ENCODE assay signal across 16 mouse cellular contexts in the genomic region with DNA sequence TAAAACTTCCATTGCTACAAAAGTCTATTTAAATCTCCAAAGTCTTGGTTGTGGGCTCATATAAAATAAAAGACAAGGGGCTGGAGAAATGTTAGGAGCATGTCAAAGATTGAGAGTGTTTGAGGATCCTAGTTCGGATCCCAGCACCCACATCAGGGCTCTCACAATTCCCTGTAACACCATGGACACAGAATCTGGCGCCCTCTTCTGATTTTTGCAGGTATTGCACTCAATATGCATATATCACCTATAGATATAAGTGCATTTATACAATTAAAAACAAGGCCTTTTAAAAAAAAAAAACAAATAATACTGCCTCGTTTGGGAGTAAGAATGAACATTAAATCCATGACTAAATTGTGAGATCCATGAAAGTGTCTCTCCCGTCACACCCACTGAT. TPM values are rescaled to one million over a fixed set of nuclear protein-coding genes. Genes with fewer than 3 reads are reported as not detected.
DNase-seq lines count a peak whose midpoint lies in the region; ATAC-seq and TF ChIP-seq lines count a peak whose summit lies in the region.
"Had no signal": no experiment of that assay in that cellular context is flagged by ENCODE, and none has a peak within 500 bp of the region (broad histone marks: within the 10 kb centered on the region; RNA-seq: fewer than 3 reads in every experiment).

No protein-coding gene starts in this region.

- 43% methylated on average over 4 of the region's 4 CpGs for WGBS in liver, embryonic 14.5 days (ENCODE audit: insufficient replicate concordance)
- 50% methylated on average over 4 of the region's 4 CpGs for WGBS in liver, embryonic 12.5 days (ENCODE audit: insufficient replicate concordance)

- H3K4me2 ChIP-seq in liver, embryonic 14.5 days (ENCODE audit: low read depth): no peak overlapping the region
- no peak overlapping the region for H3K4me2 ChIP-seq in liver, embryonic 12.5 days
- H3K4me2 ChIP-seq: forebrain, embryonic 13.5 days; limb, embryonic 12.5 days; midbrain, embryonic 11.5 days; stomach, embryonic 15.5 days had no signal

- DNase-seq in gastrocnemius, adult 2 months: no peak
- no peak for DNase-seq in gastrocnemius, postnatal 25 days
- no peak for DNase-seq in liver, embryonic 14.5 days (ENCODE audit: low read depth in 3 of 3, low spot score in 3 of 3)
- DNase-seq in B cell, adult 2 months: peak; percentile 38 to 48
- DNase-seq in induced T-regulatory cell, adult 2 months (ENCODE audit: low read depth): peak; percentile 64
- DNase-seq: cerebellum, adult 9-11 months; heart, postnatal 4 days; retina, postnatal 1 day had no signal

- H3K27ac ChIP-seq in gastrocnemius, adult 2 months: no peak overlapping the region
- H3K27ac ChIP-seq in liver, embryonic 14.5 days: no peak overlapping the region
- H3K27ac ChIP-seq in liver, embryonic 12.5 days: no peak overlapping the region
- H3K27ac ChIP-seq: forebrain, embryonic 13.5 days; limb, embryonic 12.5 days; macrophage; stomach, embryonic 15.5 days had no signal

- no peaks in the 10 kb centered on the region for H3K36me3 ChIP-seq in liver, embryonic 14.5 days (replicated peaks; ENCODE audit: control insufficient read depth, insufficient read depth, low read depth)
- no peaks in the 10 kb centered on the region for H3K36me3 ChIP-seq in liver, embryonic 12.5 days
- H3K36me3 ChIP-seq: limb, embryonic 12.5 days; stomach, embryonic 15.5 days had no signal

- no peak overlapping the region for H3K4me3 ChIP-seq in gastrocnemius, adult 2 months
- H3K4me3 ChIP-seq in liver, embryonic 14.5 days (ENCODE audit: insufficient read depth in 1 of 2, low read depth in 2 of 2, low read length in 2 of 2): no peak overlapping the region
- H3K4me3 ChIP-seq in liver, embryonic 12.5 days: no peak overlapping the region
- H3K4me3 ChIP-seq: forebrain, embryonic 13.5 days; limb, embryonic 12.5 days; myocyte; stomach, embryonic 15.5 days had no signal

- TF ChIP-seq EP300 in liver, embryonic 14.5 days (IDR thresholded peaks at IDR 0.05; ENCODE audit: low read depth): no peak

- peak; percentile 45 for TF ChIP-seq CTCF in gastrocnemius, adult 2 months (IDR thresholded peaks at IDR 0.05)
- peak; percentile 23; the same call in 1 of the 2 replicates for TF ChIP-seq CTCF in liver, embryonic 14.5 days (IDR thresholded peaks at IDR 0.05; ENCODE audit: low read depth)

- no peaks in the 10 kb centered on the region for H3K27me3 ChIP-seq in liver, embryonic 14.5 days (ENCODE audit: control insufficient read depth, insufficient read depth, low read length)
- peaks cover 5% of the 10 kb centered on the region; the same call in 1 of the 2 replicates for H3K27me3 ChIP-seq in liver, embryonic 12.5 days (replicated peaks)
- H3K27me3 ChIP-seq: limb, embryonic 12.5 days; stomach, embryonic 15.5 days had no signal

- H3K9me3 ChIP-seq in liver, embryonic 14.5 days (ENCODE audit: control insufficient read depth, low read length): no peaks in the 10 kb centered on the region
- no peaks in the 10 kb centered on the region for H3K9me3 ChIP-seq in liver, embryonic 12.5 days (replicated peaks)
- H3K9me3 ChIP-seq: forebrain, embryonic 13.5 days; limb, embryonic 12.5 days; stomach, embryonic 15.5 days had no signal

- H3K4me1 ChIP-seq in liver, embryonic 14.5 days (replicated peaks; ENCODE audit: control insufficient read depth in 2 of 2, insufficient read depth in 2 of 2, low read length in 1 of 2): no peaks in the 10 kb centered on the region
- H3K4me1 ChIP-seq in liver, embryonic 12.5 days: no peaks in the 10 kb centered on the region
- H3K4me1 ChIP-seq: forebrain, embryonic 13.5 days; limb, embryonic 12.5 days; stomach, embryonic 15.5 days had no signal

- H3K9ac ChIP-seq in liver, embryonic 14.5 days (replicated peaks): no peak overlapping the region
- H3K9ac ChIP-seq in liver, embryonic 12.5 days: no peak overlapping the region
- H3K9ac ChIP-seq: forebrain, embryonic 13.5 days; limb, embryonic 12.5 days; stomach, embryonic 15.5 days had no signal

- no peak for ATAC-seq in liver, embryonic 14.5 days (ENCODE audit: insufficient read depth)
- ATAC-seq in liver, embryonic 12.5 days: no peak
- no peak for ATAC-seq in inflammation-experienced regulatory T-cells, adult 6 months
- ATAC-seq: forebrain, embryonic 13.5 days had no signal

- intact Hi-C loops in gastrocnemius, adult 2 months (cut with DNase I): loop anchor here (5.0 kb wide), 1 partner anchor 1336 kb away; no protein-coding TSS in a partner anchor

RNA-seq across cellular contexts. Expression of a gene that starts 49.7 kb away (rescaled TPM):
- 10 to 100 TPM; 48.6 to 50.9 TPM for total RNA-seq in gastrocnemius, adult 2 months (2021)
- total RNA-seq in gastrocnemius, postnatal 25 days (2021): 10 to 100 TPM; 45.8 to 46.8 TPM
- polyA plus RNA-seq in liver, embryonic 14.5 days (2012; rRNA removed): 12.0 and 15.3 TPM in 2 replicates
- polyA plus RNA-seq in liver, embryonic 14.5 days (2014; fragmentation: Nextera tagmentation; extraction: Ambion mirVana): 17.6 and 18.8 TPM in 2 replicates
- 37.2 and 42.1 TPM in 2 replicates for polyA plus RNA-seq in liver, embryonic 12.5 days (2016; fragmentation: Nextera tagmentation; extraction: Ambion mirVana)
- 100 to 1,000 TPM in 1 of 3 experiments, 10 to 100 TPM in 2; 67.8 to 107 (median 84.6) TPM for polyA plus RNA-seq in inflammation-experienced regulatory T-cells, adult 6 months (2017; shearing (Covaris generic))

RNA-seq across cellular contexts. Expression of a gene that starts 49.8 kb away (rescaled TPM):
- total RNA-seq in gastrocnemius, adult 2 months (2021): 1 to 10 TPM; 7.6 to 9.2 TPM
- total RNA-seq in gastrocnemius, postnatal 25 days (2021): 1 to 10 TPM; 7.2 to 9.1 TPM
- polyA plus RNA-seq in liver, embryonic 14.5 days (2012; rRNA removed): 4.8 and 5.4 TPM in 2 replicates
- polyA plus RNA-seq in liver, embryonic 14.5 days (2014; fragmentation: Nextera tagmentation; extraction: Ambion mirVana): 10.8 and 11.7 TPM in 2 replicates
- 14.6 and 15.9 TPM in 2 replicates for polyA plus RNA-seq in liver, embryonic 12.5 days (2016; fragmentation: Nextera tagmentation; extraction: Ambion mirVana)
- polyA plus RNA-seq in inflammation-experienced regulatory T-cells, adult 6 months (2017; shearing (Covaris generic)): 10 to 100 TPM; 32.1 to 45.2 (median 40.2) TPM

Comparison
In these comparisons a context has a peak if more than half of its experiments do, and no peak if none do; other contexts are left out.
1. DNase-seq: peak in B cell, adult 2 months (2 of 2) and induced T-regulatory cell, adult 2 months (single experiment); none in gastrocnemius, adult 2 months (single experiment), gastrocnemius, postnatal 25 days (single experiment) and liver, embryonic 14.5 days (0 of 3).